Comparison of ENCODE assay signal across 9 mouse cellular contexts in the genomic region with DNA sequence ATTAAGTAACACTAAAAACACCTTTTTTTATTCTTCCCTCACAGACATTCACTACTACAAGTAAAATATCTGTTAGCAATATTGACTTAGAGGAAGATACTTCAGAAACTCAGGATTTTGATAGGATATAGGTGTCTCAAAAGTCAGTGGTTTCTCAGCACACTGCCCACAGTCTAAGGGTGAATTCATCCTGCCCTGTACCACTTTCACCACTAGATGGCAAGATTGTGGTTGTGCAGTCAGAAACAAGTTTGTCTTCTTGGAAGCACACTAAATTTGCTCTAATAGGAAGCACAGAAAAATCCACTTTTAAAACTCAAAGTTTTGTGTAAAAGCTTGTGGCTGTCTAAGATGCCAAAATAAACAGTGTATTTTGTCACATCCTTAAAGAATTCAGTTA. TPM values are rescaled to one million over a fixed set of nuclear protein-coding genes. Genes with fewer than 3 reads are reported as not detected.
DNase-seq lines count a peak whose midpoint lies in the region; ATAC-seq and TF ChIP-seq lines count a peak whose summit lies in the region.
"Had no signal": no experiment of that assay in that cellular context is flagged by ENCODE, and none has a peak within 500 bp of the region (broad histone marks: within the 10 kb centered on the region; RNA-seq: fewer than 3 reads in every experiment).

No protein-coding gene starts in this region.

- no peaks in the 10 kb centered on the region for H3K9me3 ChIP-seq in G1E (replicated peaks)
- H3K9me3 ChIP-seq: limb, embryonic 15.5 days had no signal

- ATAC-seq in G1E (ENCODE audit: extremely low read depth, insufficient number of reproducible peaks, low FRiP score, poor library complexity, severe bottlenecking) = peak; percentile 80
- ATAC-seq in neutrophil, adult 5-6 weeks (ENCODE audit: extremely low read depth, insufficient number of reproducible peaks, low FRiP score, poor library complexity, severe bottlenecking) = peak; percentile 90

- H3K4me1 ChIP-seq in G1E (ENCODE audit: insufficient read depth, low read depth, low read length) = no peaks in the 10 kb centered on the region
- H3K4me1 ChIP-seq: limb, embryonic 15.5 days had no signal

- DNase-seq in gastrocnemius, postnatal 14 days = peak; percentile 5
- DNase-seq in gastrocnemius, adult 8-10 months (ENCODE audit: low spot score in 2 of 2) = no peak
- peak; percentile 34 for DNase-seq in 3134 (ENCODE audit: extremely low read depth, insufficient read length, low spot score)
- peak; percentile 4 for DNase-seq in G1E (ENCODE audit: low spot score)
- DNase-seq in forelimb bud, embryonic 11.5 days (ENCODE audit: low read depth, low spot score) = peak; percentile 44
- peak; percentile 31 to 33 for DNase-seq in layer of hippocampus, postnatal 10 days (ENCODE audit: low spot score in 2 of 2)
- no peak for DNase-seq in urinary bladder, adult 2 months (ENCODE audit: low spot score)

- TF ChIP-seq CTCF in G1E (IDR thresholded peaks at IDR 0.05; ENCODE audit: low read depth, low read length) = peak; percentile 54

- no peak overlapping the region for H3K4me3 ChIP-seq in G1E (ENCODE audit: low read depth, low read length)
- H3K4me3 ChIP-seq: limb, embryonic 15.5 days had no signal

- H3K27me3 ChIP-seq in G1E (ENCODE audit: insufficient read depth, low read length) = no peaks in the 10 kb centered on the region
- H3K27me3 ChIP-seq: limb, embryonic 15.5 days had no signal

- intact Hi-C loops in gastrocnemius, postnatal 14 days (cut with DNase I; ENCODE audit: low total_unique reads) = no loop called here

- peaks cover 25% of the 10 kb centered on the region for H3K36me3 ChIP-seq in G1E (replicated peaks)

RNA-seq across cellular contexts. Expression of a gene that starts 8.4 kb away (rescaled TPM):
- 1 to 10 TPM; 3.3 to 4.0 TPM for total RNA-seq in gastrocnemius, postnatal 14 days (2021)
- total RNA-seq in gastrocnemius, adult 8-10 months (2022) = 1 to 10 TPM; 3.4 to 5.1 (median 4.3) TPM
- total RNA-seq in G1E (2014; fragmentation: Nextera tagmentation) (23.7 and 33.4 TPM in 2 replicates), G1E (2017) (19.7 and 21.6 TPM in 2 replicates)
- 1.0 and 1.1 TPM in 2 replicates for polyA plus RNA-seq in G1E (2012)
- total RNA-seq in layer of hippocampus, postnatal 10 days (2021) = 10 to 100 TPM; 10.1 to 10.7 TPM
- total RNA-seq in neutrophil, adult 5-6 weeks (2017) = 19.6 and 21.4 TPM in 2 replicates
- polyA plus RNA-seq in urinary bladder, adult 2 months (2012; rRNA removed) = 7.1 and 8.6 TPM in 2 replicates

RNA-seq across cellular contexts. Expression of a gene that starts 8.5 kb away (rescaled TPM):
- total RNA-seq in gastrocnemius, postnatal 14 days (2021) = 1 to 10 TPM; 5.3 to 5.5 TPM
- total RNA-seq in gastrocnemius, adult 8-10 months (2022) = 10 to 100 TPM in 1 of 4 experiments, 1 to 10 TPM in 3; 7.0 to 10.0 (median 7.8) TPM
- total RNA-seq in G1E (2014; fragmentation: Nextera tagmentation) (18.5 and 27.5 TPM in 2 replicates), G1E (2017) (20.6 and 23.3 TPM in 2 replicates)
- polyA plus RNA-seq in G1E (2012) = 0.09 and 0.23 TPM in 2 replicates
- 10 to 100 TPM; 10.4 to 11.3 TPM for total RNA-seq in layer of hippocampus, postnatal 10 days (2021)
- total RNA-seq in neutrophil, adult 5-6 weeks (2017) = 36.2 and 43.9 TPM in 2 replicates
- 5.6 and 6.0 TPM in 2 replicates for polyA plus RNA-seq in urinary bladder, adult 2 months (2012; rRNA removed)

RNA-seq across cellular contexts. Expression of a gene that starts 38.2 kb away (rescaled TPM):
- total RNA-seq in gastrocnemius, postnatal 14 days (2021) = 1 to 10 TPM; 5.9 to 6.2 TPM
- total RNA-seq in gastrocnemius, adult 8-10 months (2022) = 10 to 100 TPM in 2 of 4 experiments, 1 to 10 TPM in 2; 9.2 to 11.8 (median 10.1) TPM
- total RNA-seq in G1E (2014; fragmentation: Nextera tagmentation) (67.7 and 70.1 TPM in 2 replicates), G1E (2017) (44.0 and 51.3 TPM in 2 replicates)
- polyA plus RNA-seq in G1E (2012) = 0.78 and 1.1 TPM in 2 replicates
- total RNA-seq in layer of hippocampus, postnatal 10 days (2021) = 10 to 100 TPM; 10.6 to 11.1 TPM
- 11.2 and 13.0 TPM in 2 replicates for total RNA-seq in neutrophil, adult 5-6 weeks (2017)
- polyA plus RNA-seq in urinary bladder, adult 2 months (2012; rRNA removed) = 9.1 TPM in 2 replicates

Comparison
In these comparisons a context has a peak if more than half of its experiments do, and no peak if none do; other contexts are left out.
1. DNase-seq: peak in gastrocnemius, postnatal 14 days (single experiment), 3134 (single experiment), G1E (single experiment), forelimb bud, embryonic 11.5 days (single experiment) and layer of hippocampus, postnatal 10 days (2 of 2); none in gastrocnemius, adult 8-10 months (0 of 2) and urinary bladder, adult 2 months (single experiment).